Mouse (Mus musculus) kidney, embryonic 14.5 days (tissue): Measurements from ENCODE around the gene 4930568D16Rik. TPM values are rescaled to one million over a fixed set of nuclear protein-coding genes. Genes with fewer than 3 reads are reported as not detected.

Experiments used
- ATAC-seq: fragments of 200-750 bp; cut with Nextera tagmentation; 2 replicates; pipeline ENCODE4 v1.8.0; 2017; ENCODE audit warnings: moderate number of reproducible peaks, mild to moderate bottlenecking, moderate TSS enrichment, moderate library complexity; ENCODE audit not compliant: low FRiP score, low TSS enrichment
- H3K27ac ChIP-seq: fragments of 300-500 bp; sonication (generic); 2 replicates; pipeline ENCODE4 v1.5.1; 2014; ENCODE audit warnings: low read depth, mild to moderate bottlenecking, low read length, moderate library complexity, mixed read lengths
- H3K27me3 ChIP-seq: fragments of 300-500 bp; sonication (generic); 2 replicates; pipeline ENCODE4 v1.6.1; 2014; ENCODE audit warnings: mild to moderate bottlenecking, low read length; ENCODE audit not compliant: control insufficient read depth, insufficient read depth
- H3K36me3 ChIP-seq: fragments of 300-500 bp; sonication (generic); 2 replicates; pipeline ENCODE4 v1.6.1; 2014; ENCODE audit warnings: low read length, mixed read lengths; ENCODE audit not compliant: control insufficient read depth, insufficient read depth
- H3K4me1 ChIP-seq: fragments of 300-500 bp; sonication (generic); 2 replicates; pipeline ENCODE4 v1.6.1; 2014; ENCODE audit warnings: low read length, mixed read lengths; ENCODE audit not compliant: control insufficient read depth, insufficient read depth
- H3K4me2 ChIP-seq: fragments of 300-500 bp; sonication (generic); replicated peaks from 2 replicates; pipeline ENCODE4 v1.6.1; 2014; ENCODE audit warnings: low read depth, mild to moderate bottlenecking, low read length
- H3K4me3 ChIP-seq: fragments of 300-500 bp; sonication (generic); 2 replicates; pipeline ENCODE4 v1.5.1; 2014; ENCODE audit warnings: mild to moderate bottlenecking, low read length
- H3K9ac ChIP-seq: fragments of 300-500 bp; sonication (generic); 2 replicates; pipeline ENCODE4 v1.6.1; 2014; ENCODE audit warnings: low read depth, mild to moderate bottlenecking, low read length, moderate library complexity
- H3K9me3 ChIP-seq: fragments of 300-500 bp; sonication (generic); 2 replicates; pipeline ENCODE4 v1.6.1; 2016; ENCODE audit warnings: low read length; ENCODE audit not compliant: control insufficient read depth
- WGBS: fragments of 180-500 bp; shearing (Covaris S2); extraction: QIAGEN DNeasy Blood & Tissue Kit; methylation state at CpG from one replicate; pipeline ENCODE4 v1.1.7; 2014; 5-methylcytosine and 5-hydroxymethylcytosine counted together
- polyA plus RNA-seq: library from polyadenylated mRNA; unstranded; fragments of >200 nt; fragmentation: Nextera tagmentation; extraction: Ambion mirVana; gene quantifications from 2 replicates; pipeline ENCODE4 v1.2.1, GENCODE M21; 2014

The 4930568D16Rik gene
- polyA plus RNA-seq, 1 experiment from 2014 or later: not detected

GRCm38 (mm10) chr2:35325930-35326329 lies 41.6 kb downstream of the 4930568D16Rik start:
- Histone ChIP-seq H3K27me3 (no peaks in the 10 kb centered on the region), H3K27ac (no peak overlapping the region), H3K4me1 (no peaks in the 10 kb centered on the region), H3K36me3 (0 out of 2 replicates have a peak, but pooled peaks cover 2% of the 10 kb centered on the region), H3K4me2 (no peak overlapping the region), H3K9me3 (no peaks in the 10 kb centered on the region), H3K4me3 (no peak overlapping the region), H3K9ac (no peak overlapping the region)
- ATAC-seq: no peak
- 64% methylated on average over 10 of the region's 10 CpGs for WGBS

- Histone ChIP-seq H3K36me3 (0 out of 2 replicates have a peak, but pooled peaks cover 2% of the 10 kb centered on the region), H3K4me2 (no peak overlapping the region), H3K9ac (no peak overlapping the region), H3K27me3 (no peaks in the 10 kb centered on the region), H3K4me3 (no peak overlapping the region), H3K9me3 (no peaks in the 10 kb centered on the region), H3K4me1 (no peaks in the 10 kb centered on the region), H3K27ac (no peak overlapping the region)
- 72% methylated on average over 10 of the region's 10 CpGs for WGBS
- no peak for ATAC-seq
Observed at GRCm38 (mm10) chr2:35322404-35323164, 44.9 kb downstream of the 4930568D16Rik start.

- H3K9ac ChIP-seq: no peak overlapping the region
- H3K4me2 ChIP-seq: no peak overlapping the region
- 92% methylated on average over 15 of the region's 15 CpGs for WGBS
- H3K4me3 ChIP-seq: no peak overlapping the region
- no peak overlapping the region for H3K27ac ChIP-seq
- H3K27me3 ChIP-seq: no peaks in the 10 kb centered on the region
- H3K4me1 ChIP-seq: no peaks in the 10 kb centered on the region
- ATAC-seq: no peak
- H3K36me3 ChIP-seq: 0 out of 2 replicates have a peak, but pooled peaks cover 2% of the 10 kb centered on the region
- no peaks in the 10 kb centered on the region for H3K9me3 ChIP-seq
Observed at GRCm38 (mm10) chr2:35320399-35320798, 47.1 kb downstream of the 4930568D16Rik start.

DNA sequence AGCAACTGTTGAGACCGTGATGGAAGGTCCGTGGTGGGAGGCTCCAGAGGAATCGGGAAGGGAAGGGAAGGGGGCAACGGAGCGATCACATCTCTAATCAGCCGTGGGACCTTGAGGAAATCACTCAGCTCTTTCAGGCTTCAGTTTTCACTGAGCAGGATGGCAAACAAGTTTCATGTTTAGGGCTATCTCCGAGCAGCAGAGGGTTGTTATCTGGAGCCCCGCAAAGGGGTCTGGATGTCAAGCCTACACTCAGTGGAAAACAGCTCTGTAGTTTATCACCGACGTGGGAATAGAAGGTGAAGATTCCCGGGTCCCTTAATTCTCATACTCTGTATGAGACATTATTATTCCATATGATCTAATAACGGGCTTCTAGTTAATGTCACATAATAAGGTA lies 49.1 kb downstream of the 4930568D16Rik start:
- H3K27me3 ChIP-seq: no peaks in the 10 kb centered on the region
- H3K36me3 ChIP-seq: 0 out of 2 replicates have a peak, but pooled peaks cover 2% of the 10 kb centered on the region
- no peak for ATAC-seq
- no peak overlapping the region for H3K27ac ChIP-seq
- WGBS: 68% methylated on average over 12 of the region's 12 CpGs
- no peak overlapping the region for H3K4me3 ChIP-seq
- H3K9me3 ChIP-seq: no peaks in the 10 kb centered on the region
- no peak overlapping the region for H3K9ac ChIP-seq
- H3K4me2 ChIP-seq: no peak overlapping the region
- H3K4me1 ChIP-seq: 0 out of 2 replicates have a peak, but pooled peaks cover 2% of the 10 kb centered on the region

- ATAC-seq: no peak
- no peaks in the 10 kb centered on the region for H3K9me3 ChIP-seq
- H3K4me2 ChIP-seq: no peak overlapping the region
- no peak overlapping the region for H3K27ac ChIP-seq
- WGBS: 86% methylated on average over 4 of the region's 4 CpGs
- H3K9ac ChIP-seq: no peak overlapping the region
- 0 out of 2 replicates have a peak, but pooled peaks cover 2% of the 10 kb centered on the region for H3K36me3 ChIP-seq
- H3K27me3 ChIP-seq: no peaks in the 10 kb centered on the region
- H3K4me1 ChIP-seq: 0 out of 2 replicates have a peak, but pooled peaks cover 2% of the 10 kb centered on the region
- no peak overlapping the region for H3K4me3 ChIP-seq
Observed at GRCm38 (mm10) chr2:35317604-35318003, 49.9 kb downstream of the 4930568D16Rik start.

DNA sequence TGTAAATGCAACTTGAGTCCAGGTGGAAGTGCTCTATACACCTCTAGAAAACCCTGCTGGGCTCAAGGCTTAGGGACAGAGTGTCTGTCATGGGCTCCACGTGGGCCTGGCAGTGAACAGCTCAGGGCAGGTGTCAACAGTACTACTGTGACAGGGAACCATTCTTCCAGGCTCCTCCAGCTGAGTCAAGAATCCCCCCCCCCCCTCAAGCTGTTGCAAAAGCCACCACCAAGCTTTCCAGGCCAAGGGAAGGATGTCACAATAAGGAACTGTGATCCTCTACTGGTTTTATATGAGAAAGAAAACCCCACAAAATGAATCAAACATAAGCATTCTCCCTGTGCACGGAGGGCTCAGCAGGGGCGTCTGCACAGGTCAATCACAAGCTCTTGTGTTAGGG lies 53.2 kb downstream of the 4930568D16Rik start:
- Histone ChIP-seq H3K4me3 (no peak overlapping the region), H3K4me1 (0 out of 2 replicates have a peak, but pooled peaks cover 2% of the 10 kb centered on the region), H3K27me3 (no peaks in the 10 kb centered on the region), H3K4me2 (no peak overlapping the region), H3K9me3 (no peaks in the 10 kb centered on the region), H3K27ac (no peak overlapping the region), H3K9ac (no peak overlapping the region), H3K36me3 (no peaks in the 10 kb centered on the region)
- ATAC-seq: no peak
- 52% methylated on average over 3 of the region's 3 CpGs for WGBS

- Histone ChIP-seq H3K4me1 (0 out of 2 replicates have a peak, but pooled peaks cover 2% of the 10 kb centered on the region), H3K27ac (no peak overlapping the region), H3K27me3 (no peaks in the 10 kb centered on the region), H3K36me3 (no peaks in the 10 kb centered on the region), H3K9me3 (no peaks in the 10 kb centered on the region), H3K9ac (no peak overlapping the region), H3K4me2 (no peak overlapping the region), H3K4me3 (no peak overlapping the region)
- 88% methylated on average over 4 of the region's 4 CpGs for WGBS
- no peak for ATAC-seq
Observed at GRCm38 (mm10) chr2:35309906-35310493, 57.5 kb downstream of the 4930568D16Rik start.

GRCm38 (mm10) chr2:35308166-35308565 lies 59.4 kb downstream of the 4930568D16Rik start:
- ATAC-seq: no peak
- H3K9ac ChIP-seq: no peak overlapping the region
- H3K4me2 ChIP-seq: no peak overlapping the region
- H3K4me1 ChIP-seq: no peaks in the 10 kb centered on the region
- H3K27me3 ChIP-seq: no peaks in the 10 kb centered on the region
- WGBS: 31% methylated on average over 1 of the region's 1 CpGs
- H3K27ac ChIP-seq: no peak overlapping the region
- H3K4me3 ChIP-seq: no peak overlapping the region
- H3K9me3 ChIP-seq: no peaks in the 10 kb centered on the region
- H3K36me3 ChIP-seq: no peaks in the 10 kb centered on the region; the same call in 1 of the 2 replicates
